Comparison of ENCODE assay signal across 11 mouse cellular contexts in the genomic region with DNA sequence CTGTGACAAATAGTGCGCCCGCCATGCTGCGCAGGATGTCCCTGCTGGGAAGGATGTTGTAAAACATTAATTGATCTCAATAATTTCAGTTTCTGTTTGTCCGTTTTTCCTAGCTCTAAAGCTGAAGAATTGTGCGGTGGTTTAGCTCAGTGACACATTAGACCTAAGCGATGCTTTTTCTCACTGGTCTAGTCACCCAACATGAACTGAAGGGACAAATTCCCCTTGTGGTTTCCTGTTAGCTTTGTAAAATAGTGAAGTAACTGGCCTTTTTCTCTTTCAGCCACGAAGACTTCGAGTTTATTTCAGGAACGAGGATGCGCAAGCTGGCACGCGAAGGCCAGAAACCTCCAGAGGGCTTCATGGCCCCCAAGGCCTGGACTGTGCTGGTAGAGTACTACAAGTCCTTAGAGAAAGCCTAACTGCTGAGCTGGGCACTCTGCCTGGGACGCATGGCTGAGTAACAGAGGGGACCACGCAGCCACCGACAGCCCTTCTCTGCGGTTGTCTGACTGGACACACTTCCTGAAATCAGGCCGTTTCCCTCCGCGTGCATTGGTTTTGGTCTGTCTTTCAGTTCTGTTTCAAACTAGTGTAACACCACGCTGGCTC.
DNase-seq lines count a peak whose midpoint lies in the region; ATAC-seq lines count a peak whose summit lies in the region.
"Had no signal": no experiment of that assay in that cellular context is flagged by ENCODE, and none has a peak within 500 bp of the region (broad histone marks: within the 10 kb centered on the region; RNA-seq: fewer than 3 reads in every experiment).

No protein-coding gene starts in this region.

- H3K9me3 ChIP-seq in heart, embryonic 11.5 days (replicated peaks; ENCODE audit: control insufficient read depth, low read length) = no peaks in the 10 kb centered on the region
- no peaks in the 10 kb centered on the region for H3K9me3 ChIP-seq in megakaryocyte, embryonic 14.5 days
- no peaks in the 10 kb centered on the region for H3K9me3 ChIP-seq in midbrain, embryonic 11.5 days (ENCODE audit: control insufficient read depth, low read length)
- H3K9me3 ChIP-seq: intestine, embryonic 15.5 days; midbrain, embryonic 10.5 days had no signal

- ATAC-seq in heart, embryonic 11.5 days (replicated peaks; ENCODE audit: insufficient number of reproducible peaks, low FRiP score, low TSS enrichment) = no peak
- ATAC-seq in granulocyte monocyte progenitor cell, adult 5-6 weeks (replicated peaks; ENCODE audit: poor library complexity, severe bottlenecking) = peak; percentile 92
- ATAC-seq in midbrain, embryonic 11.5 days (ENCODE audit: low FRiP score) = no peak
- ATAC-seq: forebrain, embryonic 14.5 days; intestine, embryonic 15.5 days had no signal

- WGBS in heart, embryonic 11.5 days (ENCODE audit: insufficient replicate concordance) = 89% methylated on average over 20 of the region's 20 CpGs
- WGBS in midbrain, embryonic 11.5 days = 93% methylated on average over 20 of the region's 20 CpGs

- H3K4me3 ChIP-seq in heart, embryonic 11.5 days (ENCODE audit: low read depth, low read length) = no peak overlapping the region
- peak overlapping the region; percentile 59 for H3K4me3 ChIP-seq in megakaryocyte, embryonic 14.5 days (replicated peaks)
- no peak overlapping the region for H3K4me3 ChIP-seq in midbrain, embryonic 11.5 days (ENCODE audit: low read depth, low read length)
- H3K4me3 ChIP-seq: intestine, embryonic 15.5 days; midbrain, embryonic 10.5 days had no signal

- no peaks in the 10 kb centered on the region for H3K36me3 ChIP-seq in heart, embryonic 11.5 days (ENCODE audit: control insufficient read depth, insufficient read depth, low read length)
- peaks cover 50% of the 10 kb centered on the region for H3K36me3 ChIP-seq in megakaryocyte, embryonic 14.5 days (replicated peaks; ENCODE audit: low read length)
- no peaks in the 10 kb centered on the region; the same call in 1 of the 2 replicates for H3K36me3 ChIP-seq in midbrain, embryonic 11.5 days (ENCODE audit: control insufficient read depth, insufficient read depth, low read length)
- H3K36me3 ChIP-seq: intestine, embryonic 15.5 days had no signal

- DNase-seq in heart, adult 8-10 months (ENCODE audit: low spot score) = peak; percentile 28
- DNase-seq in B cell, adult 2 months = peak; percentile 1 to 11
- no peak for DNase-seq in midbrain, embryonic 11.5 days (ENCODE audit: low spot score, missing footprints)
- DNase-seq in kidney, postnatal 4 days = no peak
- DNase-seq in testis, postnatal 10 days (ENCODE audit: low spot score) = no peak

- H3K4me2 ChIP-seq in heart, embryonic 11.5 days = no peak overlapping the region
- no peak overlapping the region for H3K4me2 ChIP-seq in midbrain, embryonic 11.5 days
- H3K4me2 ChIP-seq: intestine, embryonic 15.5 days had no signal

- no peaks in the 10 kb centered on the region for H3K27me3 ChIP-seq in heart, embryonic 11.5 days (ENCODE audit: control insufficient read depth, insufficient read depth, low read length)
- no peaks in the 10 kb centered on the region for H3K27me3 ChIP-seq in megakaryocyte, embryonic 14.5 days (replicated peaks)
- no peaks in the 10 kb centered on the region for H3K27me3 ChIP-seq in midbrain, embryonic 11.5 days (ENCODE audit: control insufficient read depth, insufficient read depth, low read length)
- H3K27me3 ChIP-seq: intestine, embryonic 15.5 days had no signal

- no peak overlapping the region for H3K27ac ChIP-seq in heart, embryonic 11.5 days (ENCODE audit: low read depth, low read length)
- no peak overlapping the region for H3K27ac ChIP-seq in midbrain, embryonic 11.5 days (ENCODE audit: low read depth, low read length)
- H3K27ac ChIP-seq: intestine, embryonic 15.5 days; midbrain, embryonic 10.5 days had no signal

- H3K9ac ChIP-seq in heart, embryonic 11.5 days (ENCODE audit: low read depth, low read length) = no peak overlapping the region
- H3K9ac ChIP-seq in midbrain, embryonic 11.5 days (ENCODE audit: low read length) = no peak overlapping the region
- H3K9ac ChIP-seq: intestine, embryonic 15.5 days had no signal

- H3K4me1 ChIP-seq in heart, embryonic 11.5 days (ENCODE audit: control insufficient read depth, insufficient read depth, low read length) = no peaks in the 10 kb centered on the region; the same call in 1 of the 2 replicates
- peaks cover 11% of the 10 kb centered on the region for H3K4me1 ChIP-seq in megakaryocyte, embryonic 14.5 days
- peaks cover 6% of the 10 kb centered on the region for H3K4me1 ChIP-seq in midbrain, embryonic 11.5 days (ENCODE audit: control insufficient read depth, insufficient read depth, low read length)
- H3K4me1 ChIP-seq: intestine, embryonic 15.5 days had no signal

Comparison
In these comparisons a context has a peak if more than half of its experiments do, and no peak if none do; other contexts are left out.
1. DNase-seq: peak in heart, adult 8-10 months (single experiment) and B cell, adult 2 months (2 of 2); none in midbrain, embryonic 11.5 days (single experiment), kidney, postnatal 4 days (0 of 2) and testis, postnatal 10 days (single experiment).